Mouse (Mus musculus): Measurements from ENCODE around the gene Rrn3. TPM values are rescaled to one million over a fixed set of nuclear protein-coding genes. Genes with fewer than 3 reads are reported as not detected.
"Not testable (repeated sequence)": the region's sequence is repeated elsewhere in the genome, so short reads cannot be mapped to it uniquely, and the experiment has no call there.

Rrn3 gene
- polyA plus RNA-seq, 1 experiment from 2014 or later = 99.0 TPM

DNA sequence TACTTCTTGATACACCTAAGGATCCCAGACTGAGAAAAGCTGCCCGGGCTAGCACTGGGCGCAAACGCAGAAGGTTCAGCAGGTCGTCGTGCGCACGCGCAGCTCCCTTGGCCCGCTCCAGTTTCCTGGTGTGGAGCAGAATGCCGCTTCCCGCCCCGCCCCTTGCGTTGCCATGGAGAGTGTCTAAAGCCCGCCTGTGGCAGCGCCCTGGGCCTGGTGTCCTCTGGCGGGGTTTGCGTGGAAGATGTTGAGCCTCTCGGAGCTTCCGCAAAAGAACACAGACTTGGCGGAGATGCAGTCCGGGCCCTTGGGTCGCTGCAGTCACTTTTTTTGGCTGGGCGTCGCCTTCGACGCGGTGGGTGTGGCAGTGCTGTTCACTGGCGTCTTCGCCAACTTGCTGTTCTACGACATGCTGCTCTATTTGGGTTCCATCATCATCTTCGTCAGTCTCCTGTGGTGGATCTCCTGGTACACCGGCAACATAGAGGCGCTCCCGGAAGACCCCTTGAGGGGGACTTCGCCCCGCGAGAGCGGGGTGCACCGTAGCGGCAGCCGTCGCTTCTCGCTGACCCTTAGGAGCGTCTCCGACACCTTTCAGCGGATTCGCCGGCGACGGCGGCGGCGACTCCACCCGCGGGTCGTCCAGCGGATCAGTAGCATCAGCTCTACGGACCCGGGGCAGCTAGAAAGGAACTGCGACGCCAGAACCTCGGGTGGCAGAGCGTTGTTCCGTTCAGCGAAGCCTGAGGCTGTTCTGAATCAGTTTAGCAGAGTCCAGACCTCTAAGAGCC lies 25.9 kb upstream of the Rrn3 start:
- H3K27me3 ChIP-seq (replicated peaks; ENCODE audit: low read depth, poor library complexity, severe bottlenecking) = peaks cover 19% of the 10 kb centered on the region
- no peaks in the 10 kb centered on the region for H3K36me3 ChIP-seq (replicated peaks)
- peak; percentile 97 for DNase-seq (ENCODE audit: low spot score)
- WGBS = under 1% methylated on average over 65 of the region's 65 CpGs
- peak overlapping the region; percentile 66 for H3K27ac ChIP-seq (replicated peaks)
- peak overlapping the region; percentile 74 for H3K4me3 ChIP-seq
- H3K9me3 ChIP-seq = no peaks in the 10 kb centered on the region
- peaks cover 5% of the 10 kb centered on the region; the same call in 1 of the 2 replicates for H3K4me1 ChIP-seq

DNA sequence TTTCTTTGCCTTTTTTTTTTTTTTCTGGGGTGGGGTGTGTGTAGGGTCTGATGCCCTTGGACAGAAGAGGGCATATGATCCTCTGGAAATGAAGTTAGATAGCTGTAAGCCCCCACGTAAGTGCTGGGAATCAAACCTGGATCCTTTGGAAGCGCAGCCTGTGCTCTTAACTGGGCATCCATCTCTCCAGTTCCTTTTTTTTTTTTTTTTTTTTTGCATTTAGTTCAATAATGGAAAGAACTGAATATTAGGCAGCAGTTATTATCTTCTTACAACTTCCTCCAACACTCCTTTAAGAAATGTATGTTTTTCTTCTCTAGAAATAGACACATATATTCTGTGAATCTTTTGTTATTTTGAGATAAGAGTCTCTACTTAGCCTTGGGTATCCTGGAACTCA lies 22.7 kb upstream of the Rrn3 start:
- Histone ChIP-seq H3K36me3 (replicated peaks) (no peaks in the 10 kb centered on the region), H3K9me3 (no peaks in the 10 kb centered on the region), H3K27me3 (replicated peaks; ENCODE audit: low read depth, poor library complexity, severe bottlenecking) (peaks cover 14% of the 10 kb centered on the region), H3K27ac (replicated peaks) (no peak overlapping the region), H3K4me1 (peaks cover 5% of the 10 kb centered on the region; the same call in 1 of the 2 replicates), H3K4me3 (no peak overlapping the region)
- 88% methylated on average over 2 of the region's 2 CpGs for WGBS
- no peak for DNase-seq (ENCODE audit: low spot score)

DNA sequence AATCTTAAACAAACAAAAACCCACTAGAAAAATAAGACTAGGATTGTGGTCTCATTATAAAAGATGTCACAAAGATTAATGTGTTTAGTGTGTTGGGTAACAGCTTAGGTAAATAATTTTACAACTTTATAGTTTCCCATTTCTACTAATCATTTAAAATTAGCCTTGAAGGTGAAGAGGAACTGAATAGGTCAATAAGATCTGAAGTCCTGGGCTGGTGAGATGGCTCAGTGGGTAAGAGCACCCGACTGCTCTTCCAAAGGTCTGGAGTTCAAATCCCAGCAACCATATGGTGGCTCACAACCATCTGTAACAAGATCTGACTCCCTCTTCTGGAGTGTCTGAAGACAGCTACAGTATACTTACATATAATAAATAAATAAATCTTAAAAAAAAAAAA lies 17.7 kb upstream of the Rrn3 start:
- H3K4me1 ChIP-seq; H3K4me3 ChIP-seq; H3K9me3 ChIP-seq; H3K27me3 ChIP-seq (replicated peaks; ENCODE audit: low read depth, poor library complexity, severe bottlenecking); DNase-seq (ENCODE audit: low spot score); H3K27ac ChIP-seq (replicated peaks); H3K36me3 ChIP-seq (replicated peaks): not testable (repeated sequence)
- 71% methylated on average over 1 of the region's 1 CpGs for WGBS

DNA sequence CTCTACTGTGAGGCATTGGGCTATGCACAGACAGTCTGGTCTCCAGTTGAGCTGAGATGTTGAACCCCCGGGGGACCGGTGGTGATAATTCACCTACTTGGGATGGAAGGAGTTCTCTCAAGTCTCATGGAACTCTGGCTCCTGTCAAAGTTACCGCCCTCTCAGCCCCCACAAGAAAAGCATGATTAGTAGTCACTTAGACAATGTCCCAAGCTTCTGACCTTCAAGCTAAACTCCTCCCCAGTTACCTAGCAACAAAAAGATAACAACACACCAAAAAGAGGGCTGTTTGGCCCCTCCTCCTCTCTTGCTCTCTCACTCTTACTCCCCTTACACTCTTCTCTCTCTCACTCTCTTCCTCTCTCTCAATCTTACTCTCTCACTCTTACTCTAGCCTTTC lies 16.0 kb upstream of the Rrn3 start:
- no peak overlapping the region for H3K4me3 ChIP-seq
- H3K27ac ChIP-seq (replicated peaks) = no peak overlapping the region
- no peaks in the 10 kb centered on the region for H3K36me3 ChIP-seq (replicated peaks)
- H3K4me1 ChIP-seq = peaks cover 3% of the 10 kb centered on the region; the same call in 1 of the 2 replicates
- H3K27me3 ChIP-seq (replicated peaks; ENCODE audit: low read depth, poor library complexity, severe bottlenecking) = no peaks in the 10 kb centered on the region
- WGBS = 82% methylated on average over 3 of the region's 3 CpGs
- DNase-seq (ENCODE audit: low spot score) = no peak
- no peaks in the 10 kb centered on the region for H3K9me3 ChIP-seq

DNA sequence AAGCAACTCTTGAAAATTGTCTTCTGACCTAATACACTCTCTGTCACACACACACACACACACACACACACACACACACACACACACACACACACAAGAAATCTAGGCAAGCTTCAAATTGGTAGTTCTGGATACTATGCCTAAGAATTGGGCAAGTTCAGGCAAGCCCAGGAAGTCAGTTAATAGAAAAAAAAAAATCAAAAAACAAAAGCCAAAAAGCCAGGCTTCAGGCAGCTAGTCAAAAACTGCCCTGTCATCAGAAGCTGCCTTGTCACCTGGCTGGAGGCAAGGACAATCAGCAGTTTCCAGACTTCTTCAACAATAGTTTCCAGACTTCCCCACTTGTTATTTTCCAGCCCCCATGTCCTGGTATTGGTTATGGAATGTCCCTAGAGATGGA lies 14.1 kb upstream of the Rrn3 start:
- no peak overlapping the region for H3K4me3 ChIP-seq
- H3K27ac ChIP-seq (replicated peaks) = no peak overlapping the region
- no peaks in the 10 kb centered on the region for H3K36me3 ChIP-seq (replicated peaks)
- no peaks in the 10 kb centered on the region for H3K9me3 ChIP-seq
- H3K4me1 ChIP-seq = peaks cover 3% of the 10 kb centered on the region; the same call in 1 of the 2 replicates
- peak; percentile 13 for DNase-seq (ENCODE audit: low spot score)
- H3K27me3 ChIP-seq (replicated peaks; ENCODE audit: low read depth, poor library complexity, severe bottlenecking) = no peaks in the 10 kb centered on the region

DNA sequence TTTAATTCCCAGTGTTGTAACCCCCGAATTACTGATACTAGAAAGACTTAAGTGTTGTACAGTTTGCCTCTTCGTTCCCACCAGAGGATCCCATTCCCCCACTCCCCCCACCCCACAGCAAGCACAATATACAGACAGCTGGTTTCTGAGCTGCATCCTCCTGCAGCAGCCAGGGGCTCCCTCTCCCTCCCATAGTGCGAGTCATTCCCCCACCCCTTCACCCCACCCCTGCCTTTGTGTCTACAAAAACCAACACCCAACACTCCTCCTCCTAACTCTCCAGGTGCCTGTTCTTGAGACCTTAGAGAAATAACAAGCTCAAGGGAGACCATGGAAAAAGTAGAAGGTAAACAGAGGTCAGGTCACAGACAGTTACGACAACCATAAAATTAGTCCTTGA lies 8.9 kb upstream of the Rrn3 start:
- 78% methylated on average over 4 of the region's 4 CpGs for WGBS
- H3K36me3 ChIP-seq (replicated peaks); H3K27me3 ChIP-seq (replicated peaks; ENCODE audit: low read depth, poor library complexity, severe bottlenecking); DNase-seq (ENCODE audit: low spot score); H3K4me1 ChIP-seq; H3K4me3 ChIP-seq; H3K27ac ChIP-seq (replicated peaks); H3K9me3 ChIP-seq: not testable (repeated sequence)

DNA sequence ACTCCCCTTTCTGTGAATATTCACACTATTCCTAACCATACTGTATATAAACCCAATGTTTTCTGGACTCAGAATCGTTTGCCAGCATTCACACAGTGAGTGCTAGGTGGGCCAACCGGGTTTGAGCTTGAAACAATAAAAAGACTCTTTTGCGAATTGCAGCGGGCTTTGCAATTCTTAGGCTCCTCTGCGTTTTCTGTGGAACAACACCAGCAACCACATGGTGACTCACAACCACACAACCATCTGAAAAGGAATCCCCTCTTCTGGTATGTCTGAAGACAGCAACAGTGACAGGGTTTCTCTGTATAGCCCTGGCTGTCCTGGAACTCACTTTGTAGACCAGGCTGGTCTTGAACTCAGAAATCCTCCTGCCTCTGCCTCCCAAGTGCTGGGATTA lies 8.5 kb upstream of the Rrn3 start:
- H3K27ac ChIP-seq (replicated peaks); H3K9me3 ChIP-seq; H3K4me3 ChIP-seq; H3K27me3 ChIP-seq (replicated peaks; ENCODE audit: low read depth, poor library complexity, severe bottlenecking); H3K36me3 ChIP-seq (replicated peaks); H3K4me1 ChIP-seq; DNase-seq (ENCODE audit: low spot score): not testable (repeated sequence)
- 87% methylated on average over 5 of the region's 5 CpGs for WGBS

DNA sequence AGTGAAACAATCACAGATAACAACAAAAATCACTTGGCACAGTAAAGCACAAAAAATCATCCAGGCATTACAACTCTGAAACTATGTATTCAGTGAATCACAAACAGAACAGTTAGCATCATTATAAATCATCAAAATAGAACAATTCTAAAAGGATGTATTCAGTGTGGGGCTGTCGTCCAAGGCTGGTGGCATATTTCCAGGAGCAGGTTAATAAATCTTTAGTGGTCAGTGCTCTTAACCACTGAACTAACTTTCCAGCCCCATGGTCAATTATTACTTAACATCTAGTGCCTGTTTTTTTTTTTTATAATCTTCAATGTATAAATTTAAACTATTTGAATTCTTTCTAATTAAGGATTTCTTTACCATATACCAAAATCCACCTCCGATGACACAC lies 6.5 kb upstream of the Rrn3 start:
- H3K4me1 ChIP-seq; H3K9me3 ChIP-seq; H3K27ac ChIP-seq (replicated peaks); H3K27me3 ChIP-seq (replicated peaks; ENCODE audit: low read depth, poor library complexity, severe bottlenecking); H3K36me3 ChIP-seq (replicated peaks); DNase-seq (ENCODE audit: low spot score); H3K4me3 ChIP-seq: not testable (repeated sequence)
- 91% methylated on average over 2 of the region's 2 CpGs for WGBS

DNA sequence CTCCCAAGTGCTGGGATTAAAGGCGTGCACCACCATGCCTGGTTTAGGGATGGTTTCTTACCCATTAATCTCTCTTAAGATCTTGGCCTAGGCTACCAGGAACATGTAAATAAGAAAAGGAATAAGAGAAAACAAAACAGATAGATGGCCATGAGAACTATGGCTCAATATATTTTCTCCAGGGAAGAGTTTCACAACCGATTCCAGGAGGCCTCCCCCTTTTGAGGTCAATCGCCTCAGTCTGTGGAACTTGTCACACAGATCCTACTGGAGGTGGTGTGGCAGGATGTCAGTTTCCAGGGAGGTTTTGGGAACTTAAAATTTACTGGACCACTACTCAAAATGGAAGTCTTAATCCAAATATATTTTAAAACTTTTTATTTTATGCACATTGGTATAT lies 5.9 kb upstream of the Rrn3 start:
- not testable (repeated sequence) for DNase-seq (ENCODE audit: low spot score); H3K36me3 ChIP-seq (replicated peaks); H3K27ac ChIP-seq (replicated peaks); H3K9me3 ChIP-seq; H3K27me3 ChIP-seq (replicated peaks; ENCODE audit: low read depth, poor library complexity, severe bottlenecking); H3K4me1 ChIP-seq; H3K4me3 ChIP-seq
- 92% methylated on average over 3 of the region's 3 CpGs for WGBS

DNA sequence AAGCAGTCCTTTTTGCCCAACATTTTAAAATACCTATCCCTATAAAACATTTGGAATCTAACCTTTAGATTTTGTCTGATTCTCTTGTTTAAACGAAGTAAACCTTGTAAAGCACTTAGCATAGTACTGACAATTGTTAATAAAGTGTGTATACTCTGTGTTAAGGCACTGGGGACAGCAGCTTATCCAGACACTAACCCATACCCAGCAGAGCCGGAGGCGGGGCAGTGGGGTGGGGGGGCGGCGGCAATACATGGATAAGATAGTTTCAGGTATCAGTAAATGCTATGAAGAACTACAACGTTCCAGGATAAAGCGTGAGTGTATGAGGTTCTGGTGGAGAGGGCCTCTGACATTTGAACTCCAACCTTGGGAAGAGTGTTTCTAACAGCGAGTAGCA lies 708 bp downstream of the Rrn3 start:
- Histone ChIP-seq H3K36me3 (replicated peaks) (peaks cover 51% of the 10 kb centered on the region), H3K27ac (replicated peaks) (peak overlapping the region; percentile 94; the same call in 1 of the 2 replicates), H3K4me3 (peak overlapping the region; percentile 93), H3K4me1 (peaks cover 17% of the 10 kb centered on the region), H3K9me3 (0 out of 2 replicates have a peak, but pooled peaks cover 6% of the 10 kb centered on the region), H3K27me3 (replicated peaks; ENCODE audit: low read depth, poor library complexity, severe bottlenecking) (no peaks in the 10 kb centered on the region)
- 42% methylated on average over 8 of the region's 8 CpGs for WGBS
- peak; percentile 15 for DNase-seq (ENCODE audit: low spot score)

DNA sequence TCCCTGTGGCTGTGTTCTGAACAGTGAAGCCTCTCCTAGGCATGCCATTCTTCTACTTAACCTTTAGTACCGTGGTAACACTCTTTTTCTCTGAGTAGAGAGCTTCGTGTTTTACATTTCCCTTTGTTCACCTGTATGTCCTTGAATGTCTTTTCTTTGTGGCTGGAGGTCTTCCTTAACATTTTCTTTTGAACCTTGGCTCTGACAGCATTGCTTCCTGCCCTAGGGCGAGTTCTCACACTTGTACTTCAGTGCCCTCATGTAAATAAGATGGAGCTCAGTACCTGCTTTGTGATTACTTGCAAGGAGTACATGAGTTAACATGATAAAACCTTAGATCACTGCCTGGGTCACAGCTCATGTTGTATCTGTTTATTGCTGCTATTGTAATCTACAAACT lies 5.4 kb downstream of the Rrn3 start:
- WGBS = 86% methylated on average over 3 of the region's 3 CpGs
- Histone ChIP-seq H3K36me3 (replicated peaks) (peaks cover 90% of the 10 kb centered on the region), H3K27ac (replicated peaks) (no peak overlapping the region), H3K4me1 (peaks cover 10% of the 10 kb centered on the region), H3K9me3 (no peaks in the 10 kb centered on the region), H3K27me3 (replicated peaks; ENCODE audit: low read depth, poor library complexity, severe bottlenecking) (no peaks in the 10 kb centered on the region), H3K4me3 (no peak overlapping the region)
- no peak for DNase-seq (ENCODE audit: low spot score)

DNA sequence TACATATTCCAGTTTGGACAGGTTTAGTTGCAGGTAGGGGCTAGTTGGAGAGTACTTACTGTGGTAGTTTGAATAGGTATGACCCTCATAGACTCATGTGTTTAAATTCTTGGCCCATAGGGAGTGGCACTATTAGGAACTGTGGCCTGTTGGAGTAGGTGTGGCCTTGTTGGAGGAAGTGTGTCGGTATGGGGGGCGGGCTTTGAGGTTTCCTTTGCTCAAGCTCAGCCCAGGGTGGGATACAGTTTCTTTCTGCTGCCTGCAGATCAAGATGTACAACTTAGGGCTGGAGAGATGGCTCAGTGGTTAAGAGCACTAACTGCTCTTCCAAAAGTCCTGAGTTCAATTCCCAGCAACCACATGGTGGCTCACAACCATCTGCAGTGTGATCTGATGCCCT lies 12.9 kb downstream of the Rrn3 start:
- not testable (repeated sequence) for H3K27me3 ChIP-seq (replicated peaks; ENCODE audit: low read depth, poor library complexity, severe bottlenecking); DNase-seq (ENCODE audit: low spot score); H3K27ac ChIP-seq (replicated peaks); H3K4me1 ChIP-seq; H3K4me3 ChIP-seq; H3K9me3 ChIP-seq
- 91% methylated on average over 2 of the region's 2 CpGs for whole genome bisulfite sequencing
- H3K36me3 ChIP-seq (replicated peaks) = peaks cover 99% of the 10 kb centered on the region

DNA sequence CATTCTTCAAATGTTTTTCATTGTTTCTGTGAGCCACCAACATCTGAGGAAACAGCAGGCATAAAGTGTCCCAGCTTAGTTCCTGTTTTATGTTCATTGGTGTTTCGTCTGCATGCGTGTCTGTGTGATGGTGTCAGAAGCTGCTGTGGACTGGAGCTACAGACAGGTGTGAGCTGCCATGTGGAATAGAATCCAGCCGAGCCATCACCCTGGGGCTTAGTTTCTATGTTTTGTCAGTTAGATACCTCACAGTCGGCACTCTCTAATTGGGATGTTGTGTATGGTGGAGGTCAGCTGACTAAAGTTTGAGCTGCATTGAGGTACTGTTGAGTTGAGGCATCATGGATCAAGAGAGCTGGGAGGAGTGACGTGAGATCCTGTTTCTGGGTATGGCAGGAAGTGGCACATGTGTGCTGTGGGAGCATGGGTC lies 16.3 kb downstream of the Rrn3 start:
- no peak for DNase-seq (ENCODE audit: low spot score)
- H3K36me3 ChIP-seq (replicated peaks) = peaks cover 98% of the 10 kb centered on the region
- no peak overlapping the region for H3K4me3 ChIP-seq
- H3K27me3 ChIP-seq (replicated peaks; ENCODE audit: low read depth, poor library complexity, severe bottlenecking) = no peaks in the 10 kb centered on the region
- no peaks in the 10 kb centered on the region for H3K4me1 ChIP-seq
- 94% methylated on average over 5 of the region's 5 CpGs for WGBS
- H3K9me3 ChIP-seq = no peaks in the 10 kb centered on the region
- no peak overlapping the region for H3K27ac ChIP-seq (replicated peaks)

All from embryonic facial prominence, embryonic 10.5 days (tissue).